Mouse (Mus musculus) heart, postnatal 4 days (tissue): Measurements from ENCODE around the gene Cyct. TPM values are rescaled to one million over a fixed set of nuclear protein-coding genes. Genes with fewer than 3 reads are reported as not detected.

Source experiments
- DNase-seq: peaks from one replicate; pipeline ENCODE4 v3.0.0; 2021
- total RNA-seq, 2 experiments: library from RNA; stranded (reverse); gene quantifications; 2 replicates each; pipeline ENCODE4 v1.2.3; 2021

The Cyct gene
- under 1 TPM in 1 of 2 experiments, not detected in 1; 0.88 TPM for total RNA-seq

- no peak for DNase-seq
Observed at GRCm38 (mm10) chr2:76360226-76360625, at the start of gene Cyct. TSS of gene Cyct (minus strand) at chr2:76360450.

- DNase-seq = no peak
Observed at GRCm38 (mm10) chr2:76409986-76410385, 49.7 kb upstream of the Cyct start.

GRCm38 (mm10) chr2:76409526-76409925 lies 49.3 kb upstream of the Cyct start:
- DNase-seq = no peak

- DNase-seq = peak; percentile 61
Observed at GRCm38 (mm10) chr2:76406937-76407441, 46.7 kb upstream of the Cyct start.

DNA sequence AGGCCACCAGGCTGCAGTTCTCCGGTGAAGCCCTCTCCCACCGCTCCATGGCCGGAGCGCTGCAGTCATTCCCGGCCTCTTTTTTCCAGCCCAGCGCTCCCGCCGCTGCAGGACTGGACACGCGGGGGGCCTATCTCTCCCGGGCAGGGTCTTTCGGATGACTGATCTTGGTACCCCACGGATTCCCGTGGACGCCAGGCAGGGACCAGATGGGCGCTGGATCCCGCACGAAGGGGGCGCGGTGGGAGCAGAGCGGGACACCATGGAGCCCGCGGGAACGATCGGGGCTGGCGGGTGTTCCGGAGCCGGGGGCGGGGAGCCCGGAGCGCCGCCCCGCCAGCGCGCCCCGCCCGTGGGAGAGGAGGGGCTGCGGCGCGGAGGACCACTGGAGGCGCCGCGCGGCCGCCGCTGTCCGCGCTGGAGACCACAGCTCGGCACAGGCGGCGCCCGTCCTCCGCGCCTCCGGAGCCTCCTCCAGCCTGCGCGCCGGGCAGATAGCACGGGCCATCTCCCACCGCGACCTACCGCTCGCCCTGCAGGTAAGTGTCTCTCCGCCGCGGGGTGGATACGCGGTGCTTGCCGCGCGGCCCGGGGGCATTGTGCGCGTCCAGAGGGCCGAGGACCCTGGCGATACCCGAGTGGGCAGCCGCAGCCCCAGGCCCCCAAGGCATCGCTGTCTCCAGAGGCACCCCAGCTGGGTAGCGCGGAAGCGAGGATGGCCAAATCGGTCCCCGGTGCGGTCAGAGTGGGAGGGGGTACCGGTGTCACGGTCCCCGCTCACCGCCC lies 46.1 kb upstream of the Cyct start, which contains the start of gene Osbpl6:
Gene Osbpl6, plus strand, starts transcription at position 358 of the 786 bp plus-strand sequence.
- DNase-seq = peak; percentile 73

DNA sequence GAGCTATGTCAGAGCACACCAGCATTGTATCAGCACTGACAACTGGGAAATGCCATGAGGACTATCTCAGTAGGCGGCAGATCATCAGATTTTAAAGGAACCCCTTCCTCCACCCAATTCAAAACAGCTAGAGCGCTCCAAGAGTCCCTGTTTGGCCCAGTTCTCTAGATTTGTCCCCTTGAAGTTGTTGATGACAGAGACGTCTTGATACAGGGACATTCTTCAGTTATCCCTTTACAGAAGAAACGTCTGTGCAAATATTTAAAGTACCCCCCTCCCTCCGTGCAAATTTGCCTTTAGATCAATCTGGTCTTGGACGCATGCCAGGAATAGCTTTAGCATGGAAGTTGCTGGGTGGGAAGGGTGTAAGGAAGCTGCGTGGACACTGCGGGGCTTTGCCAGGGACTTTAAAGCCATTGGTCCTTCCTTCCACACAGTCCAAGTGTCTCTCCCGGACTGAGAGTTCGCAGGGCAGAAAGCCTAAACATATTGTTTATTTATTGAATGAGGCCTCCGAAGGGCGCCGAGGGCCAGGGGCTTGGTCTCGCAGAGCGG lies 45.4 kb upstream of the Cyct start:
- DNase-seq = no peak

GRCm38 (mm10) chr2:76400178-76400577 lies 39.9 kb upstream of the Cyct start:
- DNase-seq = no peak

DNA sequence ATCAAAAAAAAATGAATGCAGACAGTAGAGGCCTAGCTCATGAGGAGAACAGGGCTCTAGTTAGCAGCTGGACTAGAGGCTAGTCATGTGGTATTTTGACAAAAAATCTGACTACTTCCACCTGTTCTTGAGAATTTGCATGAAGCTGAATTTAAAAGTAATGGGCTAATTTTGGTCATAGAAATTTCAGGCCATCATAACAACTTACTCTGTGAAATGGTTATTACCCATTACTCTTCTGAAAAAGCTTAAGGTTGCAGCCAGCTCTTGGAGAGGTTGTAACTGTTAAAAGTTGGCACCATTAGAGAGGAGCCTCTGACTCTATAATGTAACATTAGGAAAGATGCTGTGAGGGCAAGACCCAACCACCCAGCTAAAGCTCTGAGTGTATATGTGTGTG lies 26.3 kb upstream of the Cyct start:
- no peak for DNase-seq

GRCm38 (mm10) chr2:76378646-76379045 lies 18.4 kb upstream of the Cyct start:
- no peak for DNase-seq

GRCm38 (mm10) chr2:76374544-76375206 lies 14.4 kb upstream of the Cyct start:
- no peak for DNase-seq

GRCm38 (mm10) chr2:76372244-76372643 lies 12.0 kb upstream of the Cyct start:
- peak; percentile 52 for DNase-seq

GRCm38 (mm10) chr2:76370656-76370922 lies 10.3 kb upstream of the Cyct start:
- DNase-seq = no peak

DNA sequence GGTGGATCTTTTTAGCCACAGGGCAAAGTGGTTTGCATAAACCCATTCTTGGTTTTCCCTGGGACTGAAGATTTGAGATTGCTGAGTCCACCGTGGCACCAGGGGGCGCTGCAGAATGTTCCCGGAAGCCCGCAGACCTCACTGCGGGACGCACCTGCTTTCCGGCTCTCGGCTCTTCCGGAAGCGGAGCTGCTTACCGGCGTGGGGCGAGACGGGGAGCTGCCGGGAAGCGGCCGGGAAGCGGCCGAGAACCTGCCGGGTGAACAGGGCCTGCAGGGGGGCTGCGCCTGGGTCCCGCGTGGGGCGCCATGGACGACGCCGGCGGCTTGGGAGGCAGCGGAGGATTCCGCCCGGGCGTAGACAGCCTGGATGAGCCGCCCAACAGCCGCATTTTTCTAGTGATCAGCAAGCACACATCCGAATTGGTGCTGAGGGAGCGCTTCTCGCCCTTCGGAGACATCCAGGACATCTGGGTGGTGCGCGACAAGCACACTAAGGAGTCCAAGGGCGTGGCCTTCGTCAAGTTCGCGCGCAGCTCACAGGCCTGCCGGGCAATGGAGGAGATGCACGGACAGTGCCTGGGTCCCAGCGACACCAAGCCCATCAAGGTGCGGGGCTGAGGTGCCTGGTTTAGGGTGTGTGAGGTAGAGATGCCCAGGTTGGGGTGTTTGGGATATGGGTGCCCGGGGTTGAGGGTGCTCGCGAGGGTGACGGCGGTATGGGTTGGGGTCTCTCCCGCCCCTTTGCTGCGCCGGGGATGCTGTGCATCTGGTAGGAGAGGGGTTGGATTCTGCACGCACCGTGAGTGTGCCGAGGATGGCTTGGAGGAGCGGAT lies 9.8 kb upstream of the Cyct start, which contains the start of gene Rbm45:
Gene Rbm45, plus strand, starts transcription at position 164 of the 835 bp plus-strand sequence.
- DNase-seq = peak; percentile 91

GRCm38 (mm10) chr2:76368861-76369660 lies 8.8 kb upstream of the Cyct start:
- DNase-seq = no peak

- peak; percentile 88 for DNase-seq
Observed at GRCm38 (mm10) chr2:76367188-76367922, 7.1 kb upstream of the Cyct start.

GRCm38 (mm10) chr2:76365811-76366210 lies 5.6 kb upstream of the Cyct start:
- no peak for DNase-seq

GRCm38 (mm10) chr2:76362111-76362510 lies 1.9 kb upstream of the Cyct start:
- DNase-seq = peak; percentile 37

DNA sequence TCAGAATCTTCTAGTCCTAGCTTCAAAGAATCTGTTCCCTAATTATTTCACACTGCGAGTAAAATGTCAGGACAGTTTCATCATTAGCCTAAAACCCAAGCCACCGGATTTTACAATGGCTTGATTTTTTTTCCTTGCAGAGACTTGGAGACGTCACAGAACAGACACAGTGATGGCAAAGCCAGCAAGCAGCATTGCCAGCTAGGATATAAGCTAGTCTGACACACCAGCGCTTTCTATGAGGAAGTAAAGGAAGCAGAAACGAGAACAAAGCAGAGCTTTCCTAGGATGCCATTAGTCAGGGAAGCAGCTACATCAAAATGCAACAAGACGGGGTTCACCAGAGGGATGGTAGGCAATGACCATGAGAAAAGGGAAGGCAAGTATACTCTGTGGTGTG lies 12.4 kb downstream of the Cyct start:
- no peak for DNase-seq

- no peak for DNase-seq
Observed at GRCm38 (mm10) chr2:76342146-76342545, 18.1 kb downstream of the Cyct start.

- peak; percentile 35 for DNase-seq
Observed at GRCm38 (mm10) chr2:76338215-76339156, 21.8 kb downstream of the Cyct start, which contains the start of gene Pde11a. TSS of gene Pde11a (minus strand) at chr2:76338774.
